Mouse (Mus musculus) lung, adult 2 months (tissue): ENCODE measurements around the gene Rbm45. TPM values are rescaled to one million over a fixed set of nuclear protein-coding genes. Genes with fewer than 3 reads are reported as not detected.

Source experiments
- DNase-seq: peaks from one replicate; pipeline ENCODE4 v3.0.0; 2022
- H3K4me1 ChIP-seq: fragments of 200-500 bp; 2 replicates; pipeline ENCODE4 v1.6.1; 2011; ENCODE audit warnings: low read length; ENCODE audit not compliant: control insufficient read depth, insufficient read depth
- H3K4me3 ChIP-seq: fragments of 200-500 bp; replicated peaks from 2 replicates; pipeline ENCODE3; 2011; ENCODE audit warnings: low read depth, mild to moderate bottlenecking, control low read depth, low read length; ENCODE audit errors: extremely low read depth
- CTCF ChIP-seq: fragments of 200-500 bp; IDR thresholded peaks from 2 replicates; pipeline ENCODE4 v1.5.1; 2011; ENCODE audit warnings: mild to moderate bottlenecking, low read length, control low read depth; ENCODE audit not compliant: insufficient read depth
- POLR2A ChIP-seq: fragments of 200-500 bp; IDR thresholded peaks from 2 replicates; pipeline ENCODE4 v1.6.1; 2011; ENCODE audit warnings: low read depth, mild to moderate bottlenecking, control low read depth, low read length, borderline replicate concordance; ENCODE audit errors: extremely low read depth
- WGBS: fragments of 180-500 bp; shearing (Covaris S2); methylation state at CpG from one replicate; pipeline ENCODE4 v1.1.7; 2018; 5-methylcytosine and 5-hydroxymethylcytosine counted together
- polyA plus RNA-seq: library from polyadenylated mRNA; depleted of rRNA; stranded (reverse); fragments of >200 nt; gene quantifications from 2 replicates; pipeline ENCODE4 v1.2.3, GENCODE M21; 2012; rRNA removed

Gene Rbm45
- polyA plus RNA-seq, 1 experiment = 12.0 TPM

- TF ChIP-seq POLR2A (no peak), CTCF (no peak)
- 76% methylated on average over 2 of the region's 2 CpGs for WGBS
- 0 out of 2 replicates have a peak, but pooled peaks cover 2% of the 10 kb centered on the region for H3K4me1 ChIP-seq
- DNase-seq = no peak
- no peak overlapping the region for H3K4me3 ChIP-seq
Measured at GRCm38 (mm10) chr2:76412924-76413323, 43.1 kb downstream of the Rbm45 start.

DNA sequence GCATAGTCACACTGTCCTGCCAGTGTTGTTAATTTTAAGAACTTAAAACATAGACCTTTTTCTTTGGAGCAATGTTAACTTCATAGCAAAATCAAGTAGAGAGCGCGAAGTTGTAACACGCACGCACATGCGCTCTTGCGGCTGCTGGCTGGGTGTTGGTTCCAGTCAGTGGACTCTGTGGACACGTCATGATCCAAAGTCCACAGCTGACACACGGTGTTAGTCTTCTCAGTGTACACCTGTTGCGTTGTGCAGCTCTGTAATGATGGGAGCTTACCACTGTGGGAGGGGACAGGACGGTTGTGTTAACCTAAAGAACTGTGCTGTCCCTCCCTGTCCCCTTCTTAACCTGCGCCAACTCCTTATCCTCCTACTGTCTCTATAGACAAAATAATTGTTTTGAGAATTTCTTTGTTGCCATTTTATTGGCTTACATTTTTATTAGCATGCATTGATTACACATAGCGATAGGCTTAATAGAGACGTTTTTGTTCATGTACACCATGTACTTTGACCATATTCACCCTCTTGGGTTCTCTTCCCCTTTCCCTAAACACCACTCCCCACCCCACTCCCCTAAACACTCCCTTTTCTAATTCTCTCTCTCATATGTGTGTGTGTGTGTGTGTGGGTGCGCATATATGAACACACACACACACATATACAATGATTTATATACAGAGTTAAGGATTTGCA is 47.8 kb downstream of the Rbm45 start:
- DNase-seq = no peak
- Histone ChIP-seq H3K4me3 (no peak overlapping the region), H3K4me1 (no peaks in the 10 kb centered on the region)
- TF ChIP-seq CTCF = no peak
- no peak for TF ChIP-seq POLR2A
- 94% methylated on average over 14 of the region's 14 CpGs for WGBS

- Histone ChIP-seq H3K4me1 (no peaks in the 10 kb centered on the region), H3K4me3 (no peak overlapping the region)
- DNase-seq = no peak
- no peak for TF ChIP-seq CTCF
- no peak for TF ChIP-seq POLR2A
- WGBS = 92% methylated on average over 3 of the region's 3 CpGs
Measured at GRCm38 (mm10) chr2:76418142-76418518, 48.3 kb downstream of the Rbm45 start.

DNA sequence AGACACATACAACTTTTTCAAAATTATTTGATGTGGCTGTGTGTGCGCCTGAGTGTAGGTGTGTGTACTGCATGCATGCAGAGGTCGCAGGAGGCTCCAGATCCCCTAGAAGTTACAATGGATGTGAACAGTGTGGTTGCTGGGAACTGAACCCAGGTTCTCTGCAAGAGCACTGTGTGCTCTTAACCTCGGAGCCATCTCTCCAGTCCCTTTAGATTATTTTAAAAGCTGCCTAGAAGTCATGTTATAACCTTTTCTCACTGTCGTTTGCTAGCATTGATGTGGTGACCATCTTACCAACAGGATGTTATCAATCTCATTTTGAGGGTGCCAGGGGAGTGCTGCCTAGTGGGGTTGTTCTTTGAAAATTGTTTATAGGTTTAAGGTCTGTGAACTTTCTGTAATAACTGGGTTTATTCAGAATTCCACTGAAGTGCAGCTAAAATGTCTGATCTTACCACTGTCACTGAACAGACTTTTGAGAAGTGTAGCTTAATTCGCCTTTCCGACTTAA is 51.7 kb downstream of the Rbm45 start:
- Histone ChIP-seq H3K4me3 (no peak overlapping the region), H3K4me1 (no peaks in the 10 kb centered on the region)
- no peak for TF ChIP-seq CTCF
- no peak for TF ChIP-seq POLR2A
- WGBS = 64% methylated on average over 6 of the region's 6 CpGs
- no peak for DNase-seq

GRCm38 (mm10) chr2:76426816-76427215 is 57.0 kb downstream of the Rbm45 start:
- no peak for TF ChIP-seq CTCF
- no peak for TF ChIP-seq POLR2A
- DNase-seq = no peak
- WGBS = 52% methylated on average over 3 of the region's 3 CpGs
- Histone ChIP-seq H3K4me1 (peaks cover 2% of the 10 kb centered on the region; the same call in 1 of the 2 replicates), H3K4me3 (no peak overlapping the region)

GRCm38 (mm10) chr2:76429318-76429717 is 59.5 kb downstream of the Rbm45 start:
- 50% methylated on average over 3 of the region's 3 CpGs for WGBS
- TF ChIP-seq CTCF (no peak), POLR2A (no peak)
- DNase-seq = no peak
- no peak overlapping the region for H3K4me3 ChIP-seq
- H3K4me1 ChIP-seq = peaks cover 2% of the 10 kb centered on the region; the same call in 1 of the 2 replicates

DNA sequence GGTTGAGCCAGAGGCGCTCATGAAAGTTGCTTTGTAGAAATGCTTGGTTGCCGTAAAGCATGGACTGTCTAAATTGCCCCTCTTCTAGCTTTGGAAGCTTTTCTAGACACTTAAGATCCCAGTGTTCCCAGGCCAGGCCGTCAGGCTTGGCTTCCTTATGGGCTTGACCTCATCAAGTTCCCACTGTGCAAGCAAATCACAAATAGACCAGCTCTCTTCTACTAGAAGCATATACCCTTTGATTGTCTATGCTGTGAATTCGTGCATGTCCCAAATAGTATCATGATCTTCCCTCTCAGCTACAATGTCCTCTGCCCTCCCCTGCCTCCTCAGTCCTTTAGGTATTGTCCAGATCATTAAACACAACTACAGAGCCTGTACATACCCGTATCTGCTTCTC is 60.1 kb downstream of the Rbm45 start:
- peaks cover 2% of the 10 kb centered on the region; the same call in 1 of the 2 replicates for H3K4me1 ChIP-seq
- TF ChIP-seq POLR2A (no peak), CTCF (no peak)
- no peak overlapping the region for H3K4me3 ChIP-seq
- 71% methylated on average over 5 of the region's 5 CpGs for WGBS
- no peak for DNase-seq

DNA sequence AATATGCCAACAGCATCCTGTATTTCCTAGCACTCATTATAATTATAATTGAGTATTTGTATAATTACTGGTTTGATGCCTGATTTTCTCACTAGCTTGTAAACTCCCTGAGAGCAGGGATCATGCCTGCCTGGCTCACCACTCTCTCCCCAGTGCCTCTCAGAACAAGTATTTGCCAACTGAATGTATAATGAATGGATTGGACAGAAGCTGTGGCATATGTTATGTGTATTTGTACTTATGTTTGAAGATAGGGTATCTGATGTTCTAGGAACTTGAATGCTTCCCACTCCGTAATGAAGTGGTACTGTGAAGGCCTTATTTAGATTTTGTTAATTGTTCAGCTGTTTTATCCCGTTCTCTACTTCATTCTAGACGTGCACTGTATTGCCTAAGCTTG is 60.8 kb downstream of the Rbm45 start:
- no peak overlapping the region for H3K4me3 ChIP-seq
- no peak for DNase-seq
- no peak for TF ChIP-seq CTCF
- TF ChIP-seq POLR2A = no peak
- H3K4me1 ChIP-seq = peaks cover 2% of the 10 kb centered on the region; the same call in 1 of the 2 replicates
- 85% methylated on average over 3 of the region's 3 CpGs for WGBS

Other genes starting within 250 kb of the Rbm45 start
- gene Pde11a, start 31.2 kb upstream of the Rbm45 start, polyA plus RNA-seq = 0.25 TPM in 1 of 2 replicates, not detected in the other
- not detected in 2 replicates for gene Cyct, start 9.5 kb upstream of the Rbm45 start, polyA plus RNA-seq
- gene Osbpl6, start 36.5 kb downstream of the Rbm45 start, polyA plus RNA-seq = 64.5 and 74.9 TPM in 2 replicates